Mouse (Mus musculus) liver, embryonic 14.5 days (tissue): ENCODE results near the gene Scarf2.

Source experiments
- CTCF ChIP-seq: IDR thresholded peaks from 2 replicates; pipeline ENCODE4 v1.5.1; 2016; ENCODE audit warnings: antibody characterized with exemption, low read depth, control low read depth
- EP300 ChIP-seq: IDR thresholded peaks from 2 replicates; pipeline ENCODE4 v1.6.1; 2016; ENCODE audit warnings: antibody characterized with exemption, low read depth

DNA sequence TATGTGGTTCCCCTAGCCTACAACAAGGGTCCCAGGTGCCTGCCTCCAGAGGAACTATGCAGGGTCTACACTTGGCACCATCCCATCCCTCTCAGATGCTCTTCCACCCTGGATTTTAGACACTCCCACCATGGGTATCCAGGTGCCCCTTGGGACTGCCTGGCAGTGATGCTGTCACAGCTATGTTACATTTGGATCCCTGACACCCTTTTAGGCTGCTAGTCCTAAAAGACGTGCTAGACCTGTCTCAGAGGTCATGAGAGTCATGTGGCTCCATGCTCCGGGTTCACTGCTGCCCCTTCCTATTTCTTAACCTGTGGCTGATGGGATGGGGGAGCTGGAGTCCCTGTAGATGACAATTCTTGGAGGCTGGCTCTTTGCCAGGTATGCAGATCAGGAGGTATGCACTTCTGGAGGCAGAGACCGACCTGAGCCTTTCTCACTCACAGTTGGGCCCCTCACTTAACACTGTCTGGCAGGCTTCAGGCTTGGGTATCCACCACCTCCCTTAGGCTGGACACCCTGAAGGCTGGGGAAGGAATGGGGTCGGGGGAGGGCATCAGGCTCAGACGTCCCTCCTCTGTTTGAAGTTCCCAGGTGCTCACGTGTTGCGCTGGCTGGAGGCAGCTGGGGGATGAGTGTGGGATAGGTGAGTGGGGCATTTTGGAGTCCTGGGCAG lies 4.8 kb downstream of the Scarf2 start:
- no peak for TF ChIP-seq CTCF
- TF ChIP-seq EP300 = no peak
